In the genomic region with DNA sequence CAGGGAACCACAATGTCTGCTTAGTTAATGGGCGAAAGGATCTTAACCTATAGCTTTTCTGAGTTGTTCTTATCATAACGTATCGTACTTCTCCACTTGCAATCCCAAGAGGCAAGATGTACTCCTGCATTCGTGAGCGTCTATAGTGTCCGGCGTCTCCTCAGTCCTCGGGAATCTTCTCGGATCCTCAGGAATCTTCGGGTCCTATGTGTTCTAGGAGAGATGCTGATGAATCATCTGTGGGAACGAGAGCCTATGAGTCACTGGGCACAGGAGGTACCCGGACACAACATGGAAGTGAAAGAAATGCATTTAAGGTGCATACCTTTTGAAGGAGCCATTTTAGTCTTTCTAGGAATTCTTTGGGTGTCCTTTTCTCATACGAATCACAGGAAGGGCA, we compare ENCODE assay signal across 23 mouse cellular contexts. TPM values are rescaled to one million over a fixed set of nuclear protein-coding genes. Genes with fewer than 3 reads are reported as not detected.
"Had no signal": no experiment of that assay in that cellular context is flagged by ENCODE, and none has a peak within 500 bp of the region (broad histone marks: within the 10 kb centered on the region; RNA-seq: fewer than 3 reads in every experiment).

No protein-coding gene starts in this region.

- H3K27me3 ChIP-seq: lung, embryonic 15.5 days; midbrain, embryonic 12.5 days; neural tube, embryonic 12.5 days; stomach, embryonic 15.5 days had no signal

- DNase-seq: liver, postnatal 0 days; lung, adult 2 months; lung, postnatal 14 days; lung, postnatal 36 days; midbrain, embryonic 14.5 days; right cerebral cortex, postnatal 14 days; thymus, adult 2 months; thymus, postnatal 25 days; thymus, postnatal 4 days had no signal

- H3K36me3 ChIP-seq: lung, embryonic 15.5 days; midbrain, embryonic 10.5 days; midbrain, embryonic 12.5 days; neural tube, embryonic 12.5 days; stomach, embryonic 15.5 days had no signal

- H3K27ac ChIP-seq: lung, embryonic 15.5 days; macrophage; midbrain, embryonic 10.5 days; midbrain, embryonic 12.5 days; neural tube, embryonic 12.5 days; stomach, embryonic 15.5 days; stomach, postnatal 0 days had no signal

- H3K4me3 ChIP-seq: lung, embryonic 15.5 days; midbrain, embryonic 10.5 days; midbrain, embryonic 12.5 days; neural tube, embryonic 12.5 days; stomach, embryonic 15.5 days had no signal

- H3K9ac ChIP-seq: liver, postnatal 0 days; lung, embryonic 15.5 days; midbrain, embryonic 12.5 days; neural tube, embryonic 12.5 days; stomach, embryonic 15.5 days had no signal

- H3K4me1 ChIP-seq: lung, embryonic 15.5 days; midbrain, embryonic 10.5 days; neural tube, embryonic 12.5 days; stomach, embryonic 15.5 days had no signal

- ATAC-seq: liver, postnatal 0 days; lung, postnatal 0 days; midbrain, embryonic 16.5 days had no signal

RNA-seq across cellular contexts. Expression of a gene that starts 7.3 kb away (rescaled TPM):
- total RNA-seq: megakaryocyte progenitor cell, adult 5-6 weeks; megakaryocyte-erythroid progenitor cell, adult 5-6 weeks had no signal
- polyA plus RNA-seq: liver, postnatal 0 days; lung, adult 2 months; lung, embryonic 15.5 days; lung, postnatal 0 days; macrophage; midbrain, embryonic 10.5 days; midbrain, embryonic 12.5 days; midbrain, embryonic 14.5 days; midbrain, embryonic 16.5 days; neural tube, embryonic 12.5 days; neural tube, embryonic 14.5 days; spleen, adult 2 months; stomach, embryonic 15.5 days; stomach, postnatal 0 days; urinary bladder, adult 2 months had no signal
